Mouse (Mus musculus): ENCODE results near the gene Zfp692. TPM values are rescaled to one million over a fixed set of nuclear protein-coding genes. Genes with fewer than 3 reads are reported as not detected.

Gene Zfp692
- total RNA-seq (2014; rRNA removed) (23.9 and 27.8 TPM in 2 replicates), polyA plus RNA-seq (2015; fragmentation: Nextera tagmentation; extraction: Ambion mirVana) (19.7 and 21.9 TPM in 2 replicates)

DNA sequence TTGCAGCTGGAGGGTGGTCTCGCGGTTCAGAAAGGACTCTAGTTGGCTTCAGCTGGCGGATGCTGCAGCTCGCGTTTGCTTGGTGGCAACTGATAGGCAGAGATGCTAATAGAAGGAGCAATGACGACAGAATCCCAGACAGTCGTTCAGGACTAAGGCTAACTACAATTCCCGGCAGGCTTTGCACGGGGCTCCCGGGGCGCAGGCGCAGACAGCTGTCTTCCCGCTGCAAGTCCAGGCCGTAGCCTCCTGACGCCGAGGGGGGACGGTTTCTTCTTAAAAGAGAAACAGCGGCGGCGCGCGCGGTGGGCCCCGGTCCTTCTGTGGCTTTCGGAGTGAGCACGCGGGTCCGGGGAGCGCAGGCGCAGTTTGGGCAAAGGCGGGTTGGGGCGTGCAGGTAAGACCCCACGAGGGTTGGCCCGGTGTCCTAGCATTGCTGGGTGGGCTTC lies at the start of gene Zfp692:
Gene Zfp692, plus strand, starts transcription at position 210 of the 449 bp plus-strand sequence.
- ATAC-seq: peak; percentile 81
- Histone ChIP-seq H3K9ac (replicated peaks; ENCODE audit: low read length) (peak within 1 kb of the TSS; percentile 57), H3K4me2 (ENCODE audit: low read depth, low read length) (peak within 1 kb of the TSS; percentile 68), H3K27ac (peak within 1 kb of the TSS; percentile 79), H3K27me3 (ENCODE audit: insufficient read depth, low read length) (no peaks in the 10 kb centered on the region), H3K4me3 (ENCODE audit: low read length) (peak within 1 kb of the TSS; percentile 38), H3K9me3 (ENCODE audit: low read length) (no peaks in the 10 kb centered on the region), H3K36me3 (ENCODE audit: insufficient read depth, low read length) (peaks cover 5% of the 10 kb centered on the region; the same call in 1 of the 2 replicates), H3K4me1 (ENCODE audit: insufficient read depth, low read length) (peaks cover 14% of the 10 kb centered on the region)
- no peak; the same call in 1 of the 2 replicates for TF ChIP-seq CTCF (IDR thresholded peaks at IDR 0.05; ENCODE audit: low read depth)
- under 1% methylated on average over 34 of the region's 34 CpGs for WGBS
- peak; percentile 99 for DNase-seq (ENCODE audit: low spot score)

DNA sequence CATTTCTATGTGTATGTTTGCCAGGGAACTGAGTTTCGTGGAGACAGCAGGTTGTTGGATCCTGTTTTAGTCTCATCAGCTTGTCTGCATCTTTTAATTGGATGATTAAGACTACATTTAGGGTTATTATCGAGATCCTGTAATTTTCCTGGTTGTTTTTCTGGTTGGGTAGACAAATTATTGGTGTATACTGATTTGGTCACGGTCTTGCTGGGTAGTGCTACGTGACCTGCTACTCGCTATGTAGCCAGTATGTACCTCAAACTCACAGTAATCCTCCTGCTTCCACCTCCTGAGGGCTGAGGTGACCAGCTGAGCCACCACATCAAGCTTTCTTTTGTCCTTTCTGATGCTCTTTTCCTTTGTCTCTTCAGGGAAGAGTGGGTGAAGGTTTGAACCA lies 49.1 kb upstream of the Zfp692 start:
- 82% methylated on average over 5 of the region's 5 CpGs for WGBS
- no peak overlapping the region for H3K9ac ChIP-seq (replicated peaks; ENCODE audit: low read length)
- no peaks in the 10 kb centered on the region for H3K27me3 ChIP-seq (ENCODE audit: insufficient read depth, low read length)
- no peak overlapping the region for H3K27ac ChIP-seq
- H3K36me3 ChIP-seq (ENCODE audit: insufficient read depth, low read length): no peaks in the 10 kb centered on the region
- no peak overlapping the region for H3K4me2 ChIP-seq (ENCODE audit: low read depth, low read length)
- no peaks in the 10 kb centered on the region for H3K9me3 ChIP-seq (ENCODE audit: low read length)
- no peak for DNase-seq (ENCODE audit: low spot score)
- no peak overlapping the region for H3K4me3 ChIP-seq (ENCODE audit: low read length)
- H3K4me1 ChIP-seq (ENCODE audit: insufficient read depth, low read length): no peaks in the 10 kb centered on the region
- ATAC-seq: no peak
- TF ChIP-seq CTCF (IDR thresholded peaks at IDR 0.05; ENCODE audit: low read depth): no peak

- Histone ChIP-seq H3K4me1 (ENCODE audit: insufficient read depth, low read length) (no peaks in the 10 kb centered on the region), H3K27ac (no peak overlapping the region), H3K9me3 (ENCODE audit: low read length) (no peaks in the 10 kb centered on the region), H3K9ac (replicated peaks; ENCODE audit: low read length) (no peak overlapping the region), H3K4me3 (ENCODE audit: low read length) (no peak overlapping the region), H3K4me2 (ENCODE audit: low read depth, low read length) (no peak overlapping the region), H3K36me3 (ENCODE audit: insufficient read depth, low read length) (no peaks in the 10 kb centered on the region), H3K27me3 (ENCODE audit: insufficient read depth, low read length) (no peaks in the 10 kb centered on the region)
- ATAC-seq: no peak
- DNase-seq (ENCODE audit: low spot score): no peak
- 95% methylated on average over 4 of the region's 4 CpGs for WGBS
- TF ChIP-seq CTCF (IDR thresholded peaks at IDR 0.05; ENCODE audit: low read depth): no peak
These were observed 46.7 kb upstream of the Zfp692 start for GRCm38 (mm10) chr11:58260156-58260555.

DNA sequence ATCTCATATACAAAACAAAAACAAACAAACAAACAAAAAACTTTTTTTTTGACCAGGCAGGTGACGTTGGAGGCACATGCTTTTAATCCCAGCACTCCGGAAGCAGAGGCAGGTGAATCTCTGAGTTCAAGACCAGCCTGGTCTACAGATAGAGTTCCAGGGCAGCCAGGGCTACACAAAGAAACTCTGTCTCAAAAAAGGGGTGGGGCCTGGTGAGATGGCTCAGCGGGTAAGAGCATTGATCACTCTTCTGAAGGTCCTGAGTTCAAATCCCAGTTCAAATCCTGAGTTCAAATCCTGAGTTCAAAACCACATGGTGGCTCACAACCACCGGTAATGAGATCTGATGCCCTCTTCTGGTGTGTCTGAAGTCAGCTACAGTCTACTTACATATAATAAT lies 45.0 kb upstream of the Zfp692 start:
- Histone ChIP-seq H3K27me3 (ENCODE audit: insufficient read depth, low read length) (no peaks in the 10 kb centered on the region), H3K36me3 (ENCODE audit: insufficient read depth, low read length) (no peaks in the 10 kb centered on the region), H3K4me2 (ENCODE audit: low read depth, low read length) (no peak overlapping the region), H3K4me1 (ENCODE audit: insufficient read depth, low read length) (no peaks in the 10 kb centered on the region), H3K4me3 (ENCODE audit: low read length) (no peak overlapping the region), H3K27ac (no peak overlapping the region), H3K9ac (replicated peaks; ENCODE audit: low read length) (no peak overlapping the region), H3K9me3 (ENCODE audit: low read length) (no peaks in the 10 kb centered on the region)
- WGBS: 92% methylated on average over 4 of the region's 4 CpGs
- TF ChIP-seq CTCF (IDR thresholded peaks at IDR 0.05; ENCODE audit: low read depth): no peak
- DNase-seq (ENCODE audit: low spot score) (no peak), ATAC-seq (no peak)

- H3K4me3 ChIP-seq (ENCODE audit: low read length): no peak overlapping the region
- ATAC-seq (no peak), DNase-seq (ENCODE audit: low spot score) (no peak)
- 77% methylated on average over 3 of the region's 3 CpGs for WGBS
- no peak overlapping the region for H3K27ac ChIP-seq
- no peak overlapping the region for H3K4me2 ChIP-seq (ENCODE audit: low read depth, low read length)
- TF ChIP-seq CTCF (IDR thresholded peaks at IDR 0.05; ENCODE audit: low read depth): no peak
- H3K9ac ChIP-seq (replicated peaks; ENCODE audit: low read length): no peak overlapping the region
- H3K9me3 ChIP-seq (ENCODE audit: low read length): no peaks in the 10 kb centered on the region
- no peaks in the 10 kb centered on the region for H3K36me3 ChIP-seq (ENCODE audit: insufficient read depth, low read length)
- no peaks in the 10 kb centered on the region for H3K27me3 ChIP-seq (ENCODE audit: insufficient read depth, low read length)
- H3K4me1 ChIP-seq (ENCODE audit: insufficient read depth, low read length): no peaks in the 10 kb centered on the region
These were observed 44.5 kb upstream of the Zfp692 start for GRCm38 (mm10) chr11:58262336-58262735.

GRCm38 (mm10) chr11:58263516-58263915 lies 43.4 kb upstream of the Zfp692 start:
- TF ChIP-seq CTCF (IDR thresholded peaks at IDR 0.05; ENCODE audit: low read depth): no peak
- H3K4me2 ChIP-seq (ENCODE audit: low read depth, low read length): no peak overlapping the region
- no peak overlapping the region for H3K4me3 ChIP-seq (ENCODE audit: low read length)
- H3K9me3 ChIP-seq (ENCODE audit: low read length): no peaks in the 10 kb centered on the region
- H3K4me1 ChIP-seq (ENCODE audit: insufficient read depth, low read length): no peaks in the 10 kb centered on the region
- no peak for DNase-seq (ENCODE audit: low spot score)
- 78% methylated on average over 2 of the region's 2 CpGs for WGBS
- no peaks in the 10 kb centered on the region for H3K36me3 ChIP-seq (ENCODE audit: insufficient read depth, low read length)
- ATAC-seq: no peak
- no peaks in the 10 kb centered on the region for H3K27me3 ChIP-seq (ENCODE audit: insufficient read depth, low read length)
- no peak overlapping the region for H3K9ac ChIP-seq (replicated peaks; ENCODE audit: low read length)
- H3K27ac ChIP-seq: no peak overlapping the region

DNA sequence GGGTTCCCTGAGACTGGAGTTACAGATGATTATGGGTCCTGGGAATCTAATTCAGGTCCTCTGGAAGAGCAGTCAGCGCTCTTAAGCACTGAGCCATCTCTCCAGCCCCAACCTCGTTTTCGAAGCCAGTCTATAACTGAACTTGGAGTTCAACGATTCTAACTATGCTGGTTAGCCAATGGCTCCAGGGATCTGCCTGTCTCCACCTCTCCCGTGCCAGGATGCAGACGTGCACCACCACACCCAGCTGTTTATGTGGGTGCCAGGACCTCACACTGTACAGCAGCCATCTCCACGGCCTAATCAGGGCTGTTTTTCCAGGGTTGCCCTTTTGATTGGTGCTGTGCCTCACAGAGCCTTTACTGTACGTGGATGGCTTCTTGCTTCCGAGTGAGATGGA lies 42.3 kb upstream of the Zfp692 start:
- TF ChIP-seq CTCF (IDR thresholded peaks at IDR 0.05; ENCODE audit: low read depth): no peak
- 86% methylated on average over 9 of the region's 9 CpGs for WGBS
- no peak for ATAC-seq

More for the DNA sequence above, 42.3 kb upstream of the Zfp692 start:
- H3K9ac ChIP-seq (replicated peaks; ENCODE audit: low read length): no peak overlapping the region
- DNase-seq (ENCODE audit: low spot score): no peak
- H3K4me1 ChIP-seq (ENCODE audit: insufficient read depth, low read length): no peaks in the 10 kb centered on the region
- no peak overlapping the region for H3K27ac ChIP-seq
- no peak overlapping the region for H3K4me2 ChIP-seq (ENCODE audit: low read depth, low read length)
- no peaks in the 10 kb centered on the region for H3K9me3 ChIP-seq (ENCODE audit: low read length)
- H3K36me3 ChIP-seq (ENCODE audit: insufficient read depth, low read length): no peaks in the 10 kb centered on the region
- no peak overlapping the region for H3K4me3 ChIP-seq (ENCODE audit: low read length)
- no peaks in the 10 kb centered on the region for H3K27me3 ChIP-seq (ENCODE audit: insufficient read depth, low read length)
